Mouse (Mus musculus): ENCODE data around the gene Neurl1b. TPM values are rescaled to one million over a fixed set of nuclear protein-coding genes. Genes with fewer than 3 reads are reported as not detected.

Neurl1b gene
- polyA plus RNA-seq, 1 experiment = 26.2 TPM

DNA sequence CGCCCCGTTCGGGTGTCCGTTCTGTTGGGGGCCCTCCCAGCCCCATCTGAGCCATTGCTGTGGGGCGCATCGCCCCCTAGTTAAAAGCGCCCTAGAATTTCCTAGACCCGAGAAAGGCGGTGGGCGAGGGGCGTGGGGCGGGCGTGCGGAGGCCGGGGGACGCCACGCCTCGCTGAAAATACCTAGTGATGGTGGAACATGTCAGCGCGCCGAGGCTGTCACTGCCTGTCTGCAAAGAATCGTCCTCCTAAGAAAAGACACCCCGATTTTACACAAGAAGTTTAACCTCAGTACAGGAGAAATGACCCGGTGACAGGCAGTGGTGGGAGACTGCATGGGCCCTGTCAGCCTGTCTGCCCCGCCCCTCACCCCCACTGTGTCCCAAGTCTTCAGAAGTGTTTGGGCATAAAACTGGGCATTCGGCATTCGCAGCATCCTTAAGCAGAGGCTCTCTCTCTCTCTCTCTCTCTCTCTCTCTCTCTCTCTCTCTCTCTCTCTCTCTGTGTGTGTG is 781 bp downstream of the Neurl1b start:
- TF ChIP-seq CTCF (IDR thresholded peaks at IDR 0.05; ENCODE audit: borderline replicate concordance, control insufficient read depth, extremely low read depth, insufficient read depth, low read length, poor library complexity) = no peak
- TF ChIP-seq POLR2A (IDR thresholded peaks at IDR 0.05; ENCODE audit: control insufficient read depth, extremely low read depth, insufficient read depth, low read length, poor library complexity) = no peak
- WGBS = 5% methylated on average over 27 of the region's 27 CpGs
- peaks cover 48% of the 10 kb centered on the region for H3K4me1 ChIP-seq (replicated peaks; ENCODE audit: control insufficient read depth, insufficient read depth, low read length)
- no peaks in the 10 kb centered on the region for H3K36me3 ChIP-seq (ENCODE audit: control insufficient read depth, insufficient read depth, low read length)
- no peak overlapping the region for H3K27ac ChIP-seq (ENCODE audit: control insufficient read depth, insufficient read depth, low read length)
- peak overlapping the region; percentile 71 for H3K4me3 ChIP-seq (ENCODE audit: control insufficient read depth, insufficient read depth, low read length)
- no peak for DNase-seq
- no peaks in the 10 kb centered on the region for H3K27me3 ChIP-seq (ENCODE audit: control insufficient read depth, insufficient read depth, low read length)

GRCm38 (mm10) chr17:26416141-26416540 is 1.5 kb downstream of the Neurl1b start:
- Histone ChIP-seq H3K36me3 (ENCODE audit: control insufficient read depth, insufficient read depth, low read length) (no peaks in the 10 kb centered on the region), H3K4me1 (replicated peaks; ENCODE audit: control insufficient read depth, insufficient read depth, low read length) (peaks cover 53% of the 10 kb centered on the region), H3K27me3 (ENCODE audit: control insufficient read depth, insufficient read depth, low read length) (no peaks in the 10 kb centered on the region), H3K4me3 (ENCODE audit: control insufficient read depth, insufficient read depth, low read length) (no peak overlapping the region; the same call in 1 of the 2 replicates), H3K27ac (ENCODE audit: control insufficient read depth, insufficient read depth, low read length) (no peak overlapping the region)
- WGBS = 69% methylated on average over 3 of the region's 3 CpGs
- no peak for TF ChIP-seq POLR2A (IDR thresholded peaks at IDR 0.05; ENCODE audit: control insufficient read depth, extremely low read depth, insufficient read depth, low read length, poor library complexity)
- TF ChIP-seq CTCF (IDR thresholded peaks at IDR 0.05; ENCODE audit: borderline replicate concordance, control insufficient read depth, extremely low read depth, insufficient read depth, low read length, poor library complexity) = no peak
- DNase-seq = no peak

- H3K27me3 ChIP-seq (ENCODE audit: control insufficient read depth, insufficient read depth, low read length) = no peaks in the 10 kb centered on the region
- H3K4me3 ChIP-seq (ENCODE audit: control insufficient read depth, insufficient read depth, low read length) = no peak overlapping the region
- no peaks in the 10 kb centered on the region for H3K36me3 ChIP-seq (ENCODE audit: control insufficient read depth, insufficient read depth, low read length)
- H3K27ac ChIP-seq (ENCODE audit: control insufficient read depth, insufficient read depth, low read length) = no peak overlapping the region
- peaks cover 50% of the 10 kb centered on the region for H3K4me1 ChIP-seq (replicated peaks; ENCODE audit: control insufficient read depth, insufficient read depth, low read length)
- WGBS = 92% methylated on average over 6 of the region's 6 CpGs
- no peak for DNase-seq
- TF ChIP-seq CTCF (IDR thresholded peaks at IDR 0.05; ENCODE audit: borderline replicate concordance, control insufficient read depth, extremely low read depth, insufficient read depth, low read length, poor library complexity) = no peak
- TF ChIP-seq POLR2A (IDR thresholded peaks at IDR 0.05; ENCODE audit: control insufficient read depth, extremely low read depth, insufficient read depth, low read length, poor library complexity) = no peak
Measured at GRCm38 (mm10) chr17:26417770-26418421, 3.3 kb downstream of the Neurl1b start.

GRCm38 (mm10) chr17:26420491-26421247 is 6.0 kb downstream of the Neurl1b start:
- H3K4me1 ChIP-seq (replicated peaks; ENCODE audit: control insufficient read depth, insufficient read depth, low read length) = peaks cover 36% of the 10 kb centered on the region
- H3K27ac ChIP-seq (ENCODE audit: control insufficient read depth, insufficient read depth, low read length) = no peak overlapping the region
- H3K36me3 ChIP-seq (ENCODE audit: control insufficient read depth, insufficient read depth, low read length) = no peaks in the 10 kb centered on the region
- no peak overlapping the region for H3K4me3 ChIP-seq (ENCODE audit: control insufficient read depth, insufficient read depth, low read length)
- WGBS = 84% methylated on average over 7 of the region's 7 CpGs
- DNase-seq = no peak
- H3K27me3 ChIP-seq (ENCODE audit: control insufficient read depth, insufficient read depth, low read length) = no peaks in the 10 kb centered on the region
- no peak for TF ChIP-seq CTCF (IDR thresholded peaks at IDR 0.05; ENCODE audit: borderline replicate concordance, control insufficient read depth, extremely low read depth, insufficient read depth, low read length, poor library complexity)
- no peak for TF ChIP-seq POLR2A (IDR thresholded peaks at IDR 0.05; ENCODE audit: control insufficient read depth, extremely low read depth, insufficient read depth, low read length, poor library complexity)

- WGBS = 63% methylated on average over 3 of the region's 3 CpGs
- peak; percentile 52 for DNase-seq
- Histone ChIP-seq H3K36me3 (ENCODE audit: control insufficient read depth, insufficient read depth, low read length) (no peaks in the 10 kb centered on the region), H3K4me3 (ENCODE audit: control insufficient read depth, insufficient read depth, low read length) (no peak overlapping the region), H3K27me3 (ENCODE audit: control insufficient read depth, insufficient read depth, low read length) (no peaks in the 10 kb centered on the region), H3K27ac (ENCODE audit: control insufficient read depth, insufficient read depth, low read length) (no peak overlapping the region), H3K4me1 (replicated peaks; ENCODE audit: control insufficient read depth, insufficient read depth, low read length) (peaks cover 29% of the 10 kb centered on the region)
- TF ChIP-seq POLR2A (IDR thresholded peaks at IDR 0.05; ENCODE audit: control insufficient read depth, extremely low read depth, insufficient read depth, low read length, poor library complexity) = no peak
- TF ChIP-seq CTCF (IDR thresholded peaks at IDR 0.05; ENCODE audit: borderline replicate concordance, control insufficient read depth, extremely low read depth, insufficient read depth, low read length, poor library complexity) = peak; percentile 70; the same call in 1 of the 2 replicates
Measured at GRCm38 (mm10) chr17:26421561-26421960, 6.9 kb downstream of the Neurl1b start.

GRCm38 (mm10) chr17:26422390-26422789 is 7.8 kb downstream of the Neurl1b start:
- H3K27me3 ChIP-seq (ENCODE audit: control insufficient read depth, insufficient read depth, low read length) = no peaks in the 10 kb centered on the region
- WGBS = 62% methylated on average over 6 of the region's 6 CpGs
- H3K36me3 ChIP-seq (ENCODE audit: control insufficient read depth, insufficient read depth, low read length) = no peaks in the 10 kb centered on the region
- no peak overlapping the region for H3K4me3 ChIP-seq (ENCODE audit: control insufficient read depth, insufficient read depth, low read length)
- peaks cover 24% of the 10 kb centered on the region for H3K4me1 ChIP-seq (replicated peaks; ENCODE audit: control insufficient read depth, insufficient read depth, low read length)
- no peak for TF ChIP-seq CTCF (IDR thresholded peaks at IDR 0.05; ENCODE audit: borderline replicate concordance, control insufficient read depth, extremely low read depth, insufficient read depth, low read length, poor library complexity)
- TF ChIP-seq POLR2A (IDR thresholded peaks at IDR 0.05; ENCODE audit: control insufficient read depth, extremely low read depth, insufficient read depth, low read length, poor library complexity) = no peak
- H3K27ac ChIP-seq (ENCODE audit: control insufficient read depth, insufficient read depth, low read length) = no peak overlapping the region
- no peak for DNase-seq
